Mouse (Mus musculus): Measurements from ENCODE around the gene Fam241a.

DNA sequence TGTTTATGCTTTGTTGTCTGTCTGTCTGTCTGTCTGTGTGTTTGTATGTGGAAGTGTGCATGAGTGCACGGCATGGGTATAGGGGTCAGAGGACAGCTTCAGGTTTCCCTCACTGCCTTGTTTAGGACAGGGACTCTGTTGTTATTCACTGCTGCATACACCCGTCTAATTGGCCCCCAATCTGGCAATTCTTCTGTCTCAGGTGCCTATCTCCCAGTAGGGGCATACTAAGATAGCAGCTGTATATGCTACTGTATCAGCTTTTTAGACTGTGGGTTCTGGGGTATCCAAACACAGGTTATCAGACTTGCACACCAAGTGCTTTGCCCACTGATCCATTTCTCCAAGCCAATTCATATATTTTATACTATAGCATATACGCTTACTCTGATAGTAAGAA is 16.2 kb downstream of the Fam241a start:
- TF ChIP-seq CTCF (IDR thresholded peaks at IDR 0.05; ENCODE audit: insufficient read depth, low read depth, low read length) (no peak), POLR2A (IDR thresholded peaks at IDR 0.05; ENCODE audit: insufficient read depth, low read depth, low read length) (no peak)

Data from olfactory bulb, adult 2 months (tissue).